Mouse (Mus musculus) heart, adult 8-10 months (tissue): ENCODE measurements at regions not wholly inside any gene's neighbourhood (a gene's known extent, or its start where the extent isn't known, plus 50 kb on each side); places are given as distances from the start of the nearest gene placed in this dataset.
A peak's percentile ranks its signal among the peaks of the same experiment; 100 is the strongest.

Source experiments
- DNase-seq: peaks from one replicate; pipeline ENCODE4 v3.0.0; 2022; ENCODE audit warnings: low spot score

DNA sequence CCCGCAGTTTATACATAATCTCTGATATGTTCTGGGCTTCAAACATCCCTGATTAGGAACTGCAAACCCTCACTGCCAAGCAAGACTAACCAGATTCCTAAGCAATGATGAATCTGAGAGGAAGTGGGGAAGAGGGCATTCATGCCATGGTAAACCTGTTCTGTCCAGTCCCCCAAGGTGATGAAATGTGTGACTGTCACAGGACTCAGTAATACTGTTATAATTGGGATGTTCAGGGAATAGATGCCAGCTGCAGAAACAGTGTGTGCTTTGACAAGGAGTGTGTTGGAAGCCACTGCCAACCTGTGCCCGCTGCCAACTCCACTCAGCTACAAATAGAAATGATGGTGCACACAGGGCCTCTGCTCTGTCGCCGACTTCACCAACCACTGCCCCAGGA lies 466.0 kb downstream of the Efna5 start:
- DNase-seq: peak; percentile 81

DNA sequence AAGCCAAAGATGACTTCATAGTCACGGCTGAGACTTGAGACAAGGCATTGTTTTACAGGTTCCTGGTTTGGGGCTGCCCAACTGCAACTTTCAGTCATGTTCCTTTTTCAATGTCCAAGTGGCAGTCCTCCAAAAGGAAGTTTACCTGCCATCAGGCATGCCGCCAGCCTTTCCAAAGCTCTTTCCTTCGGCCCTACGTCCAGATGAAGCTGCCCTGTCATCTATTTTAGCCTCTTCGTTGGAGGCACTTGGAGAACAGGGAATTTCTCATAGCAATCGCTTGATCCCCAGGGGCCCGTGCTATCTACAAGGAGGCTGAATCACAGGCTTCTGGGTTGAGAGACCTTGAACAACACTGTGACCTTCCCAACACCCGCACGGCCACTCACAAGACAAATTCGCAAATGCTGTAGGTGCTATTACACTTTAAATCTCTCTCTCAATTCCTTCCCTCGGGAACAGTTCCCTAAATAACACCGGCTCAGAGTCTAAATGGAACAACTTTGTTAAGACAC lies 468.4 kb downstream of the Efna5 start:
- DNase-seq: peak; percentile 40

DNA sequence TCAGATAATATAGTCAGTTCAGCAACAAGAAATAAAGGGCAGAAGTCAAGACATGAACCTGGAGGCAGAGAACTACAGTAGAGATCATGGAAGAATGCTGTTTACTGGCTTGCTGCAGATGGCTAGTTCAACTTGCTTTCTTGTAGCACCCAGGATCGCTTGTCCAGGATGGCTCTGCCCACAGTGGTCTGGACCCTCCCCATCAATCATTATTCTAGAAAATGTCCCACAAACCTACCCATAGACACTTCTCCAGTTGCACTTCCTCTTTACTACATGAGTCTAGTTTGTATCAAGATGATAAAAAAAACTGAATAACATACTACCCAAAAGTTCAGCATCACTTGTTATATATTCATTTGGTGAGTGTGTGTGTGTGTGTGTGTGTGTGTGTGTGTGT lies 477.4 kb downstream of the Efna5 start:
- DNase-seq: no peak

DNA sequence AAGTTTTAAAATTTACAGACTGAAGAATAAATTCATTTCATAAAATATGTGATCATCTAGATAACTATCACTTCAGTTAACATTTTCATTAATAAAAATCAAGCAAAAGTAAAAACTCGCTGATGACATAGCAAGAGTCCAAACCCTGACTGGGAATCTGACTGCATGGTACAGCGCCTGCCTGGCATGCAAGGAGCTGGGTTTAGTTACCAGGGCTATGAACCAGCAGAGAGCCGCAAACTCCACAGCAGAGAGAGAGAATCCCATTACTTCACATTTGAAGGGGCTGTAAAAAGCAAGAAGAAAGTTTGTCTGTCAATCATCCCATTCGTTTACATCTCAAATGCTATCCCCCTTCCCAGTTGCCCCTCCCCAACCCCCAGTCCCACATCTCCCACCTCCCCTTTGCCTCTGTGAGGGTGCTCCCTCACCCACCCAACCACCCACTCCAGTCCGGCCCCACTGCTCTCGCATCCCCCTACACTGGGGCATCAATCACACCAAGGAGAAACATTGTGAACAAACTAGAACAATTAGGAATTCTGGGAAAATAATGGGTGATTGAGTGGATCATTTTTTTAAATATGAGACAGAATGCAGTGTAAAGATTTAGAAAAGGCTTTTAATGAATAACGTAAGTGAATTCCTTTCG lies 487.6 kb downstream of the Efna5 start:
- no peak for DNase-seq

DNA sequence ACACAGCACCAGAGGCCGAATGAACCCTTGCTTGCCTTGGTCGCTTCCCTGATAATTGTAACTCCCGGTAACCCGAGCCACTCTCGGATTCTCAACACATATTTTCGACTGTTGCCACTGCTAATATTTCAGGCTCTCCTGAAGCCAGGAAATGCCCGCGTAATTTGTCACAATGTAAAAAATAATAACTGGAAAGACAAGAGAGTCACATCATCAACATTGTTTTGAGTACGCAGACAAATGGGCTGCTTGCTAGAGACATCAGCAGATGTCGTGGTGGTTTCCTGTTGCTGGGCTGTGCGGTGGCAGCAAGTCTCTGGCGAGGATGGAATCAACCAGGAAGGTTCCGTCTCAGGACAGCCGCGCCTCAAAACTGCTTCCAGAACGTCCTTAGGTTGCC lies 497.1 kb downstream of the Efna5 start:
- DNase-seq: no peak

DNA sequence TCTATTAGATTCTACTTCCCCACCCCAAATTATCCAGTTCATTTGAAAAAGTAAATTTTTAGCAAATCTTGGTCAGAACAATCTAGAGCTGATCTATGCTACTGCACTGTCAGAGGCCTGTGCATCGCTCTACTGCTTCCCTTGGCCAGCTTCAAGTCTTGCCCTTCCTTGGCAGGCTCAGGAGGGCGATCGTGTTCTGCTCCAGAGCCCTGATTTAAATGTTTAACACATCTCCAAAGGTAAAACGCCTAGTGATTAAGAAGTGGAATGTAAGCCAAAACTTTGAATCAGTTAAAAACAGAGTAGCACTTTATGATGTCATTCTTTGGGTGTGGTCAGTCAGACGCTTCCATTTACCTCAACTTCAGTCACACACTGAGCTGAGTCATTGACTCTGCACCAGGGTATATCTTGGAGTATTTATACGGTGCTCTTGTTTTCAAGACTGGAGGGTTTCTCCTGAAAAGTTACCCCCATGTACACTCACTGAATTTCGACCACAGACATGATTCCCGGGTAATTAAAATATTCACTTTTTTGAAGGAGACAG lies 502.2 kb downstream of the Efna5 start:
- no peak for DNase-seq

DNA sequence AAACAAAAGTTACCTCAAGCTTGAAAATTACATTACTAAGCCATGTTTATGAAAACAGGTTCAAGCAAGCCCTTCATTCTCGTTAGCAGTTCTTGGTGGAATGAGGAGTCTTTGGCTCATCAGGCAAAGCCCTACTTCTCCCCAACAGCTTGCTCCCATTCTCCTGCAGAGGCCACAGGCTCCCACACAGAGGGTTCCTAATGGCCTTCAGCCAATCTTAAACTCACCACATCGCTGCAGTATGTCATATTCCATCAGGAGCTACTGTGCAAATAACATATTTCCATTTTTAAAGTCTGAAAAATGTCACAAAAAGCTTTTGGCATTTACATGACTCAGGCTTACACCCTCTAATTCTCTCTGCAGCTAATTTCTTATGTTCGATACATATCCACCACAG lies 512.0 kb downstream of the Efna5 start:
- no peak for DNase-seq

DNA sequence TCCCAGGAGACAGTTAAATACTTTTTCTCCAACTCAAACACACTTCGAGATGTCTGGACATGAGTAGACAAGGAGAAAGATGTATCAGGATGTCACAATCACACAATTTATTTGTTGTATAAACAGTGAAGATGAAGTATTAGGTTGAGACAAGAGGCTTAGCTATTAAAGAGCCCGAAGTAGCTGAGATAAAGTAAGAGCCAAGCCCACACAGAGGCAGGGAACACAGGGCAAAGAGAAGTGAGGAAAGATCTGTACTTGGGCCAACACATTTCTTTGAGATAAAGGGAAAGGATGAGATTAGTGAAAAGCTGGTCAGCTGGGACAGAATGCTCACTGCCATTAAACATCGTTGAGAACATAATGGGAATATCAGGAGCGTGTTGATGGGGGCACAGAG lies 513.2 kb downstream of the Efna5 start:
- DNase-seq: no peak

DNA sequence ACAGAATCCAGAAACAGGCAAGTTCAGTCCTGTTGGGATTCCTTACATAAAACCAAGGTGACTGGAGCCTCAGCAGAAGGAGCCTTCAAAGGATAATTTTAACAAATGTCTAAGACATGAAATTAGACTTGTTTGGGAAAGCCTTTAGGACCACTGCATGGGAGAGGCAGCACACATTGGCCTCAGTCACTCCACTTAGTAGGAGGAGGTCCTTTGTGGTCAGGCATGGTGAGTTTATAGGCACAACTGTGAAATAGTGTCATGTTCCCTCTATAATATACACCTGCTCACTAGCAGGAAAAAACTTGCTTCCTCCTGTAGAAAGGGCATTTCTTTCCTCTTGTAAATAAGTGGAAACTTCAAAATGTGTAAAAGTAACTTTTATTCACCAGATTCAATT lies 522.8 kb downstream of the Efna5 start:
- DNase-seq: no peak

DNA sequence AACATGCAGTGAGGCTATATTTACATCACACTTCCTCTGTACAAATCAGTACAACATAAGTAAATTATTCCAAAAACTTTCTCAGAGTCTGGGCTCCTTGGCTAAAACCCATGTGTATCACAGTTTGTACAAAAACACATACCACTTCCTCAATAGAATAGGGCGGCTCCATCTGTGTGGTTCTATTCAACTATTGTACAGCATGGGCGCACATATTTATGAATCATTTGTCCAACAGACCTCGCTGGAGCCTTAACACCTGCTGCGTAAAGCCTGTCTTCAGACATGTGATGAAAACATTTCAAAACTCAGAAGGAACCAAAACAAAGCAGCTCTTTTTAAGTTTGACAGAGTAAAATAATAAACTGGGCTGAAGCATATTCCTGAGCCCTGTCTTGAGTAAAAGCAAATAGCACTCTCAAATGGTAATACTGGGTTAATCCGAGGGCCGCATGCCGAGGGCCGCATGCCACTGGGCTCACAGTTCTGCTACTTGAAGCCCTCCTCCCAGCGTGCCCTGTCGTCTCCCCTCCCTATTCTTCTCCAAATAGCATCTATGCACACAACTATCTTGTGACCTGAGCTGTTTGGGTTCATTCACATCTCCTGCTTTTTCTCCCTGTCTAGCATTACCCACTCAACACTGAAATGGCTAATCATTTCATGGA lies 543.1 kb downstream of the Efna5 start:
- DNase-seq: no peak

DNA sequence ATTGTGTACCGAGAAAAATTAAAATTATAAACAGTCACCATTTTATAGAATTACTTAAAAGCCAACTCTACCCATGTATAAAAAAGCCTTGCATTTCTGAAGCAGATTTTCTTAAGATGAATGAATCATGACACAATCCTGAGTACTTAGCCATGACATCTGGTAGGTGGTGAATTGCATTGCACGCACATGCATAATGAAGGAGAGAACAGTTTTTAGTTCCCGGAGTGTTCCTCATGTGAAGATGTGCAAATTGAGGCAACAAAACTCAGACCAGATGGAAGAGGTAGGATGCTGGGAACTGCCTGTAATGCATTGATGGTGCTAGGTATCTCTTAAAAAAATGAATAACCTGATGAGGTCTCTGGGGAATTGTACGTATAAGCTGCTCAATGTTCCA lies 550.9 kb downstream of the Efna5 start:
- DNase-seq: no peak

DNA sequence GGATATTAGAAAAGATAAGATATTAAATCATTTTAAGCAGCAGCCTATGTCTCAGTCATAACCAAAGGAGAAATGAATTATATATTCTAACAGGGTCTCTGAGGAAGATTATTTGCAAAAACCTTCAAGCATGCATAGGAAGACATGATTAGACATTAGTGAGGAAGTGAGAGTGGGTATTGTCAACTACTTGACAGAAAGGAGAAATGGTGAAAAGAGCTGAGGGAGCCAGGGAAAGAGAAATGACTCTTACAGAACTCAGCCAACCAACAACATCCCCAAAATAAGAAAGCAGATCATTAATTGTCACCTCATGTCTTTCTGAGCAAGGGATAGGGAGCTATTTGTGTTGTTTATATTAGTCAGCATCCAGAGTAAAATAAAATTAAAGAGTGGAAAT lies 554.3 kb downstream of the Efna5 start:
- DNase-seq: no peak

DNA sequence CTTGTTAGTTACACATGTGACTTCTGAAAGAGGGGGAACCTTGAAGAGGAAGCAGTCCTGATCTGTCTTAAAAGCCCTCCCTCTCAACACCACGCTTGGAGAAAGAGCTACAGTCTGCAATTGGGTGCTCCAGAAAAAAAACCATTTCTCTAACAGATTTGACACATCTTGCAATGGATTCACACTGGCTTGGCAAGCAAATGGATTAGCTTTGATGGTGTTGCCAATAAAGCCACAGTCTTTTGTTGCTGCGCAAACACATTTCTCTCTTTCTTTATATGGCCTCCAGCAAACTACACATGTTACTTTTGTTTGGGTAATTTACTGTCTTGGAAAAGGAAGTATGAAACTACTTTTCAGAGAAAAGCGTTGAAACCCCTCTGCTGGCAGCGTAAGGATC lies 562.1 kb downstream of the Efna5 start:
- DNase-seq: no peak

DNA sequence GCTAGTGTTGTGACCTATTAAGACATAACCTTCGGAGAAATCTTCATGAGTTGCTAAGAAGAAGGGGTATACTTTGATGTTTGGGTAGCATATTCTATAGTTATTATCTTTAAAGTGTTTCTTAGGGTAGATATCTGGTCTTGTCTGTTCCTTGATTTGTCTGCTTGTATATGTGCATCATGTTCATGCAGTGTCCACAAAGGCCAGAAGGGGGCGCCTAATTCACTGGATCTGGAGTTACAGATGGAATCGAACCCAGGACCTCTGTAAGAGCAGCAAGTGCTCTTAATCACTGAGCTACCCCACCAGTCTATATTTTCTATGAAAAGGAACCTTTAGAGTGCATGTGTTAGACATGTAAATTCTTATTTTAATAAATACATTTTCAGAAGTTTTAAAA lies 571.1 kb downstream of the Efna5 start:
- no peak for DNase-seq

DNA sequence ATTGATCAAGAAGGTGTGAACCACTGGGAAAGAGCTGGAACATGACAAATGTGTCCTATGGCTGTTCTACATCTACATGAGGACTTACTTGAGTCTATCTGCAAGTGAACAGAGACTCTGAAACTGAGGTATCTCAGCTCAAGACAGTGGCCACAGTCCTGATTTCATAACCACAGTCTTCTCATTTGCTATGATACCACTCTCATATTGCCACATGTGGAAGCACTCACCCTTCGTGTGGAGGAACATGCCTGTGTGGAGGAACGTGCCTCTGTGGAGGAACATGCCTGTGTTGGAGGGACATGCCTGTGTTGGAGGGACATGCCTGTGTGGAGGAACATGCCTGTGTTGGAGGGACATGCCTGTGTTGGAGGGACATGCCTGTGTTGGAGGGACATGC lies 574.0 kb downstream of the Efna5 start:
- DNase-seq: no peak

DNA sequence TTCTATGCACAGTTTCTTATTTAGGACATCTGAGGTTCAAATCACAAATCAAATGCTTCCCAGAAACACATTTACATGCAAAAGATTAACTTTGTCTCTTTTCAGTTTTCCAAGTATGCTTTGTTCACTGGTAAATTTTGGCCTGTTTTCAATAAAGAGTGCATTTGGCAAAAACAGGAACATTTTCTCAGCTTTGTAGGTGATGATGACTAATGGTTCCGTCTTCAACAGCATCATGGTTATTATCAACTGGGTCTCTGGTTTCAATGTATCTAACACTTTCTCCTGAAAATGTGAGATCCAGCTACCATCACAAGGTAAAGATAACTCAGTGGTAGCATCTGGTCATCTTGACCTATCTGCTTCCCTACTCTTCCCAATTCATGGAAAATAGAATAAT lies 574.6 kb downstream of the Efna5 start:
- DNase-seq: no peak

DNA sequence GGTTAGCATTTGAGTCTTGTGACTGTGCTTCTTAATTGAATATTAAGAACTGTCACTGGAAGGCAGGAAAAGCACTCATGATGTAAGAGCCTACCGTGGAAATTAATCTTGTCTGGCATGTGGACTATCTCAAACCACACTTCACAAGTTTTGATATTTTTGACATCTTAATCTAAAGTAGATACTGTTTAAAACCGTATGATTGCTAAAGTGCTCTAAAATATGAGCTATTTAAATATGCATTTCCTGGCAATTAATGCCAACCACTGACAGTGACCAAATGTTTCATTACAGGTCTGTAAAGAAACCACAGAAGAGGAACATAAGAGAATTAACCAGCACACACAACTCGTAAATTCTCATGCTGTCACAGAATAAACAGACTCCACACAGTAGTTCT lies 576.0 kb downstream of the Efna5 start:
- no peak for DNase-seq

DNA sequence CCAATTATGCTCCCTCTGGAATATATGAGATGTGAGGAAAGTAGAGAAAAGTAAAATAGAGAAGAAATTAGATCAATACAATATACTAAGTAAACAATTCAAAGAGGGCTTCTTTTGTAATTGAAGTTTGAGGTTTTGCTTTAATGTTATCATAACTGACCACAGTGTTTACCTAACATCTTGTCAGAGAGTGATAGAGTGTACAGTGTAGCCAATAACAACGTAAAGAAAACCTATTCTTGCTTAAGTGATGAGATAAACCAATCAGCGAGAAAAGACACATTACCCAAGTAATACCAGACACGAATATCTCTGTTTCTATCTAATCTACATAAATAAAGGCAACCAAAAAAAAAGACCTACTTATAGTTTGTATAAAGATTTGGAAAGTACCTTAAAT lies 577.0 kb downstream of the Efna5 start:
- no peak for DNase-seq

DNA sequence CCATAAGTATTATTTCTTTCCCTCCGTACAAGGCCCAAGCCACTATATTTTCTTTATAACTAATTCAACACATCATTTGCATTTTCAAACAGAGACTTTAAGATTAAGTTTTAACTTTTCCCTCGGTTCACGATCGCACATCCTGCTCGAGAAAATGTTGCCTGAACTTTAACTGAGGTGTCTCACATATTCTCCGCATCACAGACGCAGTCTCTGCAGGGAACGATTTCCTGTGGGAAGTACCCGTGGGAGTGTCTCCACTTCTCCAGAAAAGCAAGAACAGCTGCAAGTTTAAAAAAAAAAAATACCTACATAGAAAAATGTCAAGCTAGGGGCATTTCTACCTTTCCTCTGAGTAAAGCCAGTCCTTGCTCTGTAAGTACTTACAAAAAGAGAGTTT lies 581.2 kb downstream of the Efna5 start:
- no peak for DNase-seq

DNA sequence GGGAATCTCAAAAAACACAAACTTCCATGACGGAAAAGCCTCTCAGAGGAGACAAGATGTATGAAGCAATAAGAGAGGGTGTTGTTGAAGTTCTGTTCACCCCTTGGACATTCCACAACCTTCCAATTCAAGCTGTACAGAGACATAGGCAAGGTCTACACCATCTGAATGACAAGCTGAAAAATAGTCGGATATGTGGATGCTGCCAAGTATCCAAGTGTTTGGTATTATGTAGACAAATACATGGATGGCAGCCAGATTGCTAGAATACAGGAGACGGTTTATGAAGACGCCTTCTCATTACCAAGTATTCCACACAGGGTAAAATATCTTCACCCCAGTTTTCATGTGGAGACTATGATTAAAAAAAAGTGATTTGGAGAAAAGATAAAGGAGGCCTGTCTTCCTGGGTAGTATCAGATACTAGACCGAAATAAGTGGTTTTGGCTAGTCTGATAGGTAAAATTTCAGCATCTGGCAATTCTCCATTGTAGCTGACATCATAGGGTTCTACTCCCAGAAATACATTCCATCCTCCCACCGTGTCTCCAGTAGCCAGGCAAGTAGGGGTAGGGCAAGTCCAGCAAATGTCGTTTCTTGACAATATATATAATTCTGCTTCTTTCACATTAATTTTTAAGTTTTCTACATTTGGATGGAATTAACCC lies 583.6 kb downstream of the Efna5 start:
- DNase-seq: no peak

DNA sequence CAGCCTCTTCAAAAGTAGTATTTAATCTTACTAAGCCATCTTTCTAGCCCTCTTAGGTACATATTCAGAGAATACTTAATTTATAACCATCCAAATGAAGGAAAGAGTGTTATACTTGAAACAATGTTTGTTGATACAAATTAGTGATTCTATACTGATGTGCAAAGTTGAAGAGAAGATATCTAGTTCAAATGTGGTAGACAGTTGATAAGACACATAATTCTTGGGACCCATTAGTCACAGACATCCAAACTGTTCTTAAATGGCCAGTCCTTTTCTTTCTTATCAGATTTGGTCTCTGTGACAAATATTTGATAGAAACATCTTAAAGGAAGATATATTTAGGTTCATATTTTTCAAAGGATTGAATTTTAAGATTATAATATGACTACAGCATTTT lies 585.7 kb downstream of the Efna5 start:
- no peak for DNase-seq

DNA sequence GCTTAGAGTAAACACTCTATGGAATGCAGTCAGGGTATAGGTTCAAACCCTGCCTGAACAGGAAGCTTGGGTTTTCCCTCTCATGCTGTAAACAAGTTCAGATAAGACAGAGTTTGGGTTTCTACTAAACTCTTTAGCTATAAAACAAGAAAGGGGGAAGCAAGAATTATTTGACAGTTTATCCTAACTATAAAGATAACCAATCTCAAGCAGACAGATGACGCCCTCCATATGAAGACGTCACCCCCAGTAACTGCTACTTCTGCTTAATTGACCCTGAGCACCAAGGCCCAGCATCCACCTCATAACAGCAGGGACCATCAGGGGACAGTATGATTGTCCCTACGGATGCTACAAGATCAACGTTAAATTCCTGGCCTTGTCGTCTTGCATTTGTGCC lies 588.4 kb downstream of the Efna5 start:
- no peak for DNase-seq

DNA sequence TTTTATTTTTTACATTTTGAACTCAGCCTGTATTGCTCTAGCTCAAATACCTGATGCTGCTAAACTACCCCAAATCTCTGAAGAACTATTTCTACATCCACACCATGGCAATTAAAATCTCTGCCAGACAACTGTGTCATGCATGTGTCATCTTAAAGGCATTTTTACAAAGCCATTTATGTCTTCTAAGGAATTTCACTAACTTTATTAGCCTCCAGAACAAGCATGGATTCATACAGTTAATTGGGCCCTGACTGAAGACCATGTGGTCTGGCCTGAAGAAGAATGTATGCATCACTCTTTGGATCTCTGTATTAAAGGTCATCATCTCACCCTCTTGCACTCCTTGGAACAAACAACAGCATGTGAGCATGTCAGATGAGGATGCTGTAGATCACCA lies 593.5 kb downstream of the Efna5 start:
- DNase-seq: no peak
